Mouse (Mus musculus) neural tube, embryonic 15.5 days (tissue): ENCODE results near the gene RPS10-NUDT3. TPM values are rescaled to one million over a fixed set of nuclear protein-coding genes. Genes with fewer than 3 reads are reported as not detected.

Experiments
- ATAC-seq: fragments of 200-750 bp; cut with Nextera tagmentation; 2 replicates; pipeline ENCODE4 v1.8.0; 2017; ENCODE audit warnings: mild to moderate bottlenecking, moderate TSS enrichment, moderate library complexity; ENCODE audit not compliant: low FRiP score
- H3K27ac ChIP-seq: fragments of 300-500 bp; sonication (generic); replicated peaks from 2 replicates; pipeline ENCODE4 v1.5.1; 2015; ENCODE audit warnings: mild to moderate bottlenecking, inconsistent platforms
- H3K27me3 ChIP-seq: fragments of 300-500 bp; sonication (generic); replicated peaks from 2 replicates; pipeline ENCODE4 v1.6.1; 2015; ENCODE audit warnings: inconsistent platforms
- H3K36me3 ChIP-seq: fragments of 300-500 bp; sonication (generic); 2 replicates; pipeline ENCODE4 v1.6.1; 2015; ENCODE audit warnings: inconsistent platforms
- H3K4me1 ChIP-seq: fragments of 300-500 bp; sonication (generic); 2 replicates; pipeline ENCODE4 v1.6.1; 2015; ENCODE audit warnings: inconsistent platforms
- H3K4me2 ChIP-seq: fragments of 300-500 bp; sonication (generic); 2 replicates; pipeline ENCODE4 v1.6.1; 2015; ENCODE audit warnings: inconsistent platforms, mild to moderate bottlenecking, moderate library complexity
- H3K4me3 ChIP-seq: fragments of 300-500 bp; sonication (generic); replicated peaks from 2 replicates; pipeline ENCODE4 v1.5.1; 2015; ENCODE audit warnings: mild to moderate bottlenecking, inconsistent platforms
- H3K9ac ChIP-seq: fragments of 300-500 bp; sonication (generic); replicated peaks from 2 replicates; pipeline ENCODE4 v1.6.1; 2015; ENCODE audit warnings: mild to moderate bottlenecking, inconsistent platforms
- H3K9me3 ChIP-seq: fragments of 300-500 bp; sonication (generic); replicated peaks from 2 replicates; pipeline ENCODE4 v1.6.1; 2016; ENCODE audit warnings: inconsistent platforms
- WGBS: fragments of 180-500 bp; shearing (Covaris S2); methylation state at CpG from one replicate; pipeline ENCODE4 v1.1.7; 2015; ENCODE audit warnings: mixed read lengths; 5-methylcytosine and 5-hydroxymethylcytosine counted together
- polyA plus RNA-seq: library from polyadenylated mRNA; unstranded; fragments of >200 nt; fragmentation: Nextera tagmentation; extraction: Ambion mirVana; gene quantifications from 2 replicates; pipeline ENCODE4 v1.2.1, GENCODE M21; 2015

The RPS10-NUDT3 gene
- polyA plus RNA-seq, 1 experiment from 2014 or later, result not detected

GRCm38 (mm10) chr17:27545991-27546390 is 89.0 kb downstream of the RPS10-NUDT3 start:
- Histone ChIP-seq H3K4me1 (peaks cover 4% of the 10 kb centered on the region), H3K4me3 (no peak overlapping the region), H3K4me2 (no peak overlapping the region), H3K27me3 (no peaks in the 10 kb centered on the region), H3K9me3 (no peaks in the 10 kb centered on the region), H3K36me3 (no peaks in the 10 kb centered on the region), H3K9ac (no peak overlapping the region), H3K27ac (no peak overlapping the region)
- ATAC-seq, result no peak
- WGBS, result 53% methylated on average over 12 of the region's 12 CpGs

- Histone ChIP-seq H3K4me3 (no peak overlapping the region), H3K27me3 (no peaks in the 10 kb centered on the region), H3K9me3 (no peaks in the 10 kb centered on the region), H3K9ac (no peak overlapping the region), H3K4me2 (no peak overlapping the region), H3K4me1 (peaks cover 4% of the 10 kb centered on the region), H3K36me3 (no peaks in the 10 kb centered on the region), H3K27ac (no peak overlapping the region)
- no peak for ATAC-seq
- 81% methylated on average over 11 of the region's 11 CpGs for WGBS
Observed at GRCm38 (mm10) chr17:27544551-27544950, 90.5 kb downstream of the RPS10-NUDT3 start.

- Histone ChIP-seq H3K4me3 (no peak overlapping the region), H3K4me1 (no peaks in the 10 kb centered on the region), H3K36me3 (no peaks in the 10 kb centered on the region)
Observed at GRCm38 (mm10) chr17:27541984-27542383, 93.0 kb downstream of the RPS10-NUDT3 start.

GRCm38 (mm10) chr17:27541261-27541660 is 93.8 kb downstream of the RPS10-NUDT3 start:
- Histone ChIP-seq H3K27ac (no peak overlapping the region), H3K4me2 (no peak overlapping the region), H3K9ac (no peak overlapping the region), H3K36me3 (no peaks in the 10 kb centered on the region), H3K27me3 (no peaks in the 10 kb centered on the region), H3K9me3 (no peaks in the 10 kb centered on the region), H3K4me1 (no peaks in the 10 kb centered on the region), H3K4me3 (no peak overlapping the region)
- ATAC-seq, result no peak
- WGBS, result 78% methylated on average over 2 of the region's 2 CpGs

More at GRCm38 (mm10) chr17:27541984-27542383, 93.0 kb downstream of the RPS10-NUDT3 start:
- no peak overlapping the region for H3K4me2 ChIP-seq
- H3K9ac ChIP-seq, result no peak overlapping the region
- H3K27me3 ChIP-seq, result no peaks in the 10 kb centered on the region
- WGBS, result 73% methylated on average over 3 of the region's 3 CpGs
- no peak for ATAC-seq
- no peaks in the 10 kb centered on the region for H3K9me3 ChIP-seq
- no peak overlapping the region for H3K27ac ChIP-seq

- WGBS, result 4% methylated on average over 10 of the region's 10 CpGs
- Histone ChIP-seq H3K4me3 (no peak overlapping the region), H3K4me2 (peak overlapping the region; percentile 29; the same call in 1 of the 2 replicates)
Observed at GRCm38 (mm10) chr17:27534718-27535117, 100.3 kb downstream of the RPS10-NUDT3 start.

GRCm38 (mm10) chr17:27533354-27533753 is 101.7 kb downstream of the RPS10-NUDT3 start:
- H3K4me3 ChIP-seq, result no peak overlapping the region
- no peaks in the 10 kb centered on the region for H3K27me3 ChIP-seq
- no peak overlapping the region for H3K9ac ChIP-seq
- H3K4me2 ChIP-seq, result no peak overlapping the region
- WGBS, result 89% methylated on average over 3 of the region's 3 CpGs
- ATAC-seq, result no peak
- H3K9me3 ChIP-seq, result no peaks in the 10 kb centered on the region
- no peaks in the 10 kb centered on the region for H3K36me3 ChIP-seq
- H3K27ac ChIP-seq, result no peak overlapping the region
- peaks cover 2% of the 10 kb centered on the region; the same call in 1 of the 2 replicates for H3K4me1 ChIP-seq

More at GRCm38 (mm10) chr17:27534718-27535117, 100.3 kb downstream of the RPS10-NUDT3 start:
- ATAC-seq, result no peak
- H3K27ac ChIP-seq, result no peak overlapping the region
- H3K36me3 ChIP-seq, result no peaks in the 10 kb centered on the region
- H3K4me1 ChIP-seq, result peaks cover 2% of the 10 kb centered on the region; the same call in 1 of the 2 replicates
- H3K9ac ChIP-seq, result no peak overlapping the region
- no peaks in the 10 kb centered on the region for H3K9me3 ChIP-seq
- H3K27me3 ChIP-seq, result no peaks in the 10 kb centered on the region

GRCm38 (mm10) chr17:27532095-27532494 is 102.9 kb downstream of the RPS10-NUDT3 start:
- Histone ChIP-seq H3K27ac (no peak overlapping the region), H3K4me3 (no peak overlapping the region), H3K4me2 (no peak overlapping the region), H3K36me3 (no peaks in the 10 kb centered on the region), H3K9ac (no peak overlapping the region), H3K4me1 (peaks cover 2% of the 10 kb centered on the region; the same call in 1 of the 2 replicates), H3K27me3 (no peaks in the 10 kb centered on the region), H3K9me3 (no peaks in the 10 kb centered on the region)
- WGBS, result 93% methylated on average over 8 of the region's 8 CpGs
- no peak for ATAC-seq

Other genes with a start within 250 kb of the RPS10-NUDT3 start
- 9.7 and 10.1 TPM in 2 replicates for gene Grm4, start 113.8 kb downstream of the RPS10-NUDT3 start, polyA plus RNA-seq
- gene Hmga1, start 78.7 kb downstream of the RPS10-NUDT3 start, polyA plus RNA-seq, result 129 and 207 TPM in 2 replicates
- gene AI413582, start 69.5 kb downstream of the RPS10-NUDT3 start, polyA plus RNA-seq, result 70.8 and 74.9 TPM in 2 replicates
- 229 and 253 TPM in 2 replicates for gene Nudt3, start 11.7 kb downstream of the RPS10-NUDT3 start, polyA plus RNA-seq
- 483 and 558 TPM in 2 replicates for gene Rps10, start 1.4 kb upstream of the RPS10-NUDT3 start, polyA plus RNA-seq
- gene Pacsin1, start 20.3 kb upstream of the RPS10-NUDT3 start, polyA plus RNA-seq, result 62.6 and 66.7 TPM in 2 replicates
- 0.92 and 1.9 TPM in 2 replicates for gene Spdef, start 93.7 kb upstream of the RPS10-NUDT3 start, polyA plus RNA-seq
- gene D17Wsu92e, start 185.4 kb upstream of the RPS10-NUDT3 start, polyA plus RNA-seq, result 9.3 and 12.2 TPM in 2 replicates
- gene Snrpc, start 202.9 kb upstream of the RPS10-NUDT3 start, polyA plus RNA-seq, result 211 and 227 TPM in 2 replicates
- gene Uhrf1bp1, start 221.2 kb upstream of the RPS10-NUDT3 start, polyA plus RNA-seq, result 6.0 and 6.1 TPM in 2 replicates